Mouse (Mus musculus): ENCODE measurements around the gene Limk2. TPM values are rescaled to one million over a fixed set of nuclear protein-coding genes. Genes with fewer than 3 reads are reported as not detected.

Gene Limk2
- polyA plus RNA-seq (2012; rRNA removed; ENCODE audit: low replicate concordance) = 68.0 and 81.3 TPM in 2 replicates

DNA sequence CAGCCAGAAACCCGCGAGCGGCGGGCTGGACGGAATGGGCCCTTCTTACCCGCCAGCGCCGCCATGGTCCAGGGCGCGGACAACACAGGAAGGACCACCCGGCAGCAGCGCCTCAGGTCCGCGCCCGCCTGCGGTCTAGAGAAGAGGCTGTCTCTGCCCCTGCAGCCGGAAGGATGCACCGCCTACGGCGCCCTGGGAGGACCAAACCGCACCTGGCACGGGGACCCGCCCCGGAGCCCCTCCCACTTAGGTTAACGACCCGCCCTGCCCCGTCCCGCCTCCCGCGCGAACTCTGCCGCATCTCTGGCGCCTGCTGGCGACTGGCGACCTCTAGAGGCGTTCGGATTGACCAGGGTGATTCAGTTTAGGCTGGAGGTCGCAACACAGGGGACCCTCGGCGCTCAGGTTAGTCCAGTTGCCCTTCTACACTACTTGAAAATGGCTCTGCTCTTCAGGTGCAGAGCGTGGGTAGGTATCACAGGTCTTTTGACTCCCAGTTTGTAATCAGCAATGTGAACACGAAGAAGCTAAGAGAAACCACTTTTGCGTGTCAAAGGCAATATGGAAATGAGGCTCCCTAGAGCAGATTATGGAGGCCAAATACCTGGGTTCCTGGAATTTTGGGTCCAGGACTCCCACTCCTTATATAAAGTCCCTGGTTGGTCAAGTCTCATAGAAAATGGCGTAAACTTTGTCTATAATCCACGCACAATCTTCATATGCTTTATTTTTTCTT, at the start of gene Limk2:
TSS of gene Limk2 (minus strand) at position 193 of the 736 bp plus-strand sequence.

DNA sequence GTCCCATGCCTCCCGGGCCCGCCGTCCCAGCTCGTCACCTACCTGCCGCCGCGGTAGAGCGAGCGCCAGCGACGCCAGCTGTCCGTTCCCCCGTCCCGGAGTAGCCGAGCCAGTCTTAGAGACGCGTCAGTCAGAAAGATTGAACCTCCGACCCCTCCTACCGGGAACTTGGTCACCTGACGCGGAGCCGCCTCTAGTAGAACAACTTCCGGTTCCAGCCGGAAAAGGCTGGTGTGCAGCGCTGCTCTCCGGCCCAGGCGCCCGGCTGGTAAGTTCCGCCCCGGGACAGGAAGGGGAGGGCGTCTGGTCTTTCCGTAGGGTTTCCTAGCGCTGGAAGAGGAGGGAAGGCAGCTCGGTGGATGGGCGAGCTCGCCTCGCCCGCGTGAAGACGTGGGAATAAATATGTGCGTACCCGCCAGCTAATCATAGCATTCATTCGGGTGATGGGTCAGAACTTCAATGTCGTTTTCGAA, 43.2 kb upstream of the Limk2 start, which contains the start of gene Rnf185:
TSS of gene Rnf185 (minus strand) at position 197 of the 473 bp plus-strand sequence.

GRCm38 (mm10) chr11:3329891-3330451, 79.0 kb downstream of the Limk2 start, which contains the start of gene Pik3ip1:
Pik3ip1 (plus strand) TSS chr11:3330401.

Other genes with a start within 250 kb of the Limk2 start
- gene Sfi1, start 215.7 kb downstream of the Limk2 start, polyA plus RNA-seq (2012; rRNA removed; ENCODE audit: low replicate concordance) = 27.4 and 38.6 TPM in 2 replicates
- gene Eif4enif1, start 206.8 kb downstream of the Limk2 start, polyA plus RNA-seq (2012; rRNA removed; ENCODE audit: low replicate concordance) = 36.0 and 56.4 TPM in 2 replicates
- gene Drg1, start 142.8 kb downstream of the Limk2 start, polyA plus RNA-seq (2012; rRNA removed; ENCODE audit: low replicate concordance) = 15.5 and 28.1 TPM in 2 replicates
- 24.7 and 51.7 TPM in 2 replicates for gene Patz1, start 120.3 kb downstream of the Limk2 start, polyA plus RNA-seq (2012; rRNA removed; ENCODE audit: low replicate concordance)
- 23.0 and 53.0 TPM in 2 replicates for gene Pik3ip1, start 78.8 kb downstream of the Limk2 start, polyA plus RNA-seq (2012; rRNA removed; ENCODE audit: low replicate concordance)
- gene Rnf185, start 43.2 kb upstream of the Limk2 start, polyA plus RNA-seq (2012; rRNA removed; ENCODE audit: low replicate concordance) = 24.0 and 45.3 TPM in 2 replicates
- gene Pla2g3, start 79.1 kb upstream of the Limk2 start, polyA plus RNA-seq (2012; rRNA removed; ENCODE audit: low replicate concordance) = 0.42 and 0.45 TPM in 2 replicates
- gene Inpp5j, start 95.6 kb upstream of the Limk2 start, polyA plus RNA-seq (2012; rRNA removed; ENCODE audit: low replicate concordance) = 4.0 and 5.4 TPM in 2 replicates
- 88.8 and 176 TPM in 2 replicates for gene Selenom, start 105.5 kb upstream of the Limk2 start, polyA plus RNA-seq (2012; rRNA removed; ENCODE audit: low replicate concordance)
- gene Smtn, start 131.4 kb upstream of the Limk2 start, polyA plus RNA-seq (2012; rRNA removed; ENCODE audit: low replicate concordance) = 27.1 and 39.0 TPM in 2 replicates
- gene Morc2a, start 240.0 kb upstream of the Limk2 start, polyA plus RNA-seq (2012; rRNA removed; ENCODE audit: low replicate concordance) = 8.2 and 14.0 TPM in 2 replicates